Mouse (Mus musculus): ENCODE measurements around the gene Arsb. TPM values are rescaled to one million over a fixed set of nuclear protein-coding genes. Genes with fewer than 3 reads are reported as not detected.

Arsb gene
- polyA plus RNA-seq, 1 experiment from 2014 or later, result 4.5 TPM

GRCm38 (mm10) chr13:93909847-93910246, 138.4 kb downstream of the Arsb start:
- no peak for DNase-seq (ENCODE audit: low spot score)
- Histone ChIP-seq H3K9me3 (replicated peaks) (no peaks in the 10 kb centered on the region), H3K27me3 (ENCODE audit: low read depth, poor library complexity, severe bottlenecking) (no peaks in the 10 kb centered on the region), H3K36me3 (no peaks in the 10 kb centered on the region), H3K27ac (replicated peaks) (no peak overlapping the region), H3K4me3 (no peak overlapping the region), H3K4me1 (peaks cover 2% of the 10 kb centered on the region; the same call in 1 of the 2 replicates)
- WGBS, result 69% methylated on average over 5 of the region's 5 CpGs

GRCm38 (mm10) chr13:93911037-93911436, 139.6 kb downstream of the Arsb start:
- Histone ChIP-seq H3K4me3 (no peak overlapping the region), H3K4me1 (peaks cover 10% of the 10 kb centered on the region), H3K9me3 (replicated peaks) (no peaks in the 10 kb centered on the region), H3K27ac (replicated peaks) (peak overlapping the region; percentile 23; the same call in 1 of the 2 replicates), H3K36me3 (no peaks in the 10 kb centered on the region), H3K27me3 (ENCODE audit: low read depth, poor library complexity, severe bottlenecking) (no peaks in the 10 kb centered on the region)
- WGBS, result 63% methylated on average over 7 of the region's 7 CpGs
- no peak for DNase-seq (ENCODE audit: low spot score)

GRCm38 (mm10) chr13:93912326-93912915, 141.0 kb downstream of the Arsb start:
- WGBS, result 81% methylated on average over 5 of the region's 5 CpGs
- no peaks in the 10 kb centered on the region for H3K36me3 ChIP-seq
- H3K4me3 ChIP-seq, result no peak overlapping the region
- peaks cover 14% of the 10 kb centered on the region for H3K4me1 ChIP-seq
- DNase-seq (ENCODE audit: low spot score), result no peak
- no peaks in the 10 kb centered on the region for H3K9me3 ChIP-seq (replicated peaks)
- H3K27me3 ChIP-seq (ENCODE audit: low read depth, poor library complexity, severe bottlenecking), result no peaks in the 10 kb centered on the region
- no peak overlapping the region for H3K27ac ChIP-seq (replicated peaks)

GRCm38 (mm10) chr13:93914206-93914605, 142.8 kb downstream of the Arsb start:
- no peaks in the 10 kb centered on the region for H3K27me3 ChIP-seq (ENCODE audit: low read depth, poor library complexity, severe bottlenecking)
- peaks cover 28% of the 10 kb centered on the region for H3K4me1 ChIP-seq
- no peak for DNase-seq (ENCODE audit: low spot score)
- no peaks in the 10 kb centered on the region for H3K36me3 ChIP-seq
- no peak overlapping the region for H3K27ac ChIP-seq (replicated peaks)
- no peak overlapping the region for H3K4me3 ChIP-seq
- no peaks in the 10 kb centered on the region for H3K9me3 ChIP-seq (replicated peaks)
- 89% methylated on average over 3 of the region's 3 CpGs for WGBS

- DNase-seq (ENCODE audit: low spot score), result no peak
- Histone ChIP-seq H3K27me3 (ENCODE audit: low read depth, poor library complexity, severe bottlenecking) (no peaks in the 10 kb centered on the region), H3K4me3 (no peak overlapping the region), H3K36me3 (no peaks in the 10 kb centered on the region), H3K9me3 (replicated peaks) (no peaks in the 10 kb centered on the region), H3K4me1 (peaks cover 28% of the 10 kb centered on the region), H3K27ac (replicated peaks) (peak overlapping the region; percentile 3; the same call in 1 of the 2 replicates)
- 62% methylated on average over 16 of the region's 16 CpGs for WGBS
These were observed 144.5 kb downstream of the Arsb start for GRCm38 (mm10) chr13:93915641-93916570.

GRCm38 (mm10) chr13:93919536-93919935, 148.1 kb downstream of the Arsb start:
- no peak for DNase-seq (ENCODE audit: low spot score)
- no peak overlapping the region for H3K27ac ChIP-seq (replicated peaks)
- no peaks in the 10 kb centered on the region for H3K27me3 ChIP-seq (ENCODE audit: low read depth, poor library complexity, severe bottlenecking)
- H3K9me3 ChIP-seq (replicated peaks), result no peaks in the 10 kb centered on the region
- 68% methylated on average over 3 of the region's 3 CpGs for WGBS
- no peak overlapping the region for H3K4me3 ChIP-seq
- H3K4me1 ChIP-seq, result peaks cover 31% of the 10 kb centered on the region
- no peaks in the 10 kb centered on the region for H3K36me3 ChIP-seq

- no peak for DNase-seq (ENCODE audit: low spot score)
- WGBS, result 75% methylated on average over 8 of the region's 8 CpGs
- Histone ChIP-seq H3K4me1 (peaks cover 38% of the 10 kb centered on the region), H3K4me3 (no peak overlapping the region), H3K36me3 (no peaks in the 10 kb centered on the region), H3K27ac (replicated peaks) (no peak overlapping the region), H3K27me3 (ENCODE audit: low read depth, poor library complexity, severe bottlenecking) (no peaks in the 10 kb centered on the region), H3K9me3 (replicated peaks) (no peaks in the 10 kb centered on the region)
These were observed 148.8 kb downstream of the Arsb start for GRCm38 (mm10) chr13:93920080-93920785.

GRCm38 (mm10) chr13:93920786-93921300, 149.4 kb downstream of the Arsb start:
- H3K4me1 ChIP-seq, result peaks cover 34% of the 10 kb centered on the region
- no peaks in the 10 kb centered on the region for H3K9me3 ChIP-seq (replicated peaks)
- H3K27ac ChIP-seq (replicated peaks), result no peak overlapping the region
- H3K4me3 ChIP-seq, result no peak overlapping the region
- 83% methylated on average over 4 of the region's 4 CpGs for WGBS
- H3K36me3 ChIP-seq, result no peaks in the 10 kb centered on the region
- no peak for DNase-seq (ENCODE audit: low spot score)
- H3K27me3 ChIP-seq (ENCODE audit: low read depth, poor library complexity, severe bottlenecking), result no peaks in the 10 kb centered on the region

- Histone ChIP-seq H3K36me3 (no peaks in the 10 kb centered on the region), H3K4me1 (peaks cover 28% of the 10 kb centered on the region), H3K9me3 (replicated peaks) (no peaks in the 10 kb centered on the region), H3K4me3 (no peak overlapping the region), H3K27me3 (ENCODE audit: low read depth, poor library complexity, severe bottlenecking) (no peaks in the 10 kb centered on the region), H3K27ac (replicated peaks) (no peak overlapping the region)
- DNase-seq (ENCODE audit: low spot score), result no peak
- WGBS, result 83% methylated on average over 5 of the region's 5 CpGs
These were observed 150.6 kb downstream of the Arsb start for GRCm38 (mm10) chr13:93921831-93922565.

GRCm38 (mm10) chr13:93922566-93922910, 151.1 kb downstream of the Arsb start:
- no peak overlapping the region for H3K27ac ChIP-seq (replicated peaks)
- H3K4me1 ChIP-seq, result peaks cover 27% of the 10 kb centered on the region
- WGBS, result 92% methylated on average over 7 of the region's 7 CpGs
- H3K36me3 ChIP-seq, result no peaks in the 10 kb centered on the region
- no peaks in the 10 kb centered on the region for H3K27me3 ChIP-seq (ENCODE audit: low read depth, poor library complexity, severe bottlenecking)
- no peaks in the 10 kb centered on the region for H3K9me3 ChIP-seq (replicated peaks)
- H3K4me3 ChIP-seq, result no peak overlapping the region
- no peak for DNase-seq (ENCODE audit: low spot score)

- Histone ChIP-seq H3K36me3 (no peaks in the 10 kb centered on the region), H3K9me3 (replicated peaks) (no peaks in the 10 kb centered on the region), H3K4me1 (peaks cover 14% of the 10 kb centered on the region), H3K27me3 (ENCODE audit: low read depth, poor library complexity, severe bottlenecking) (no peaks in the 10 kb centered on the region), H3K4me3 (no peak overlapping the region), H3K27ac (replicated peaks) (peak overlapping the region; percentile 38; the same call in 1 of the 2 replicates)
- DNase-seq (ENCODE audit: low spot score), result no peak
- 84% methylated on average over 9 of the region's 9 CpGs for WGBS
These were observed 153.5 kb downstream of the Arsb start for GRCm38 (mm10) chr13:93924735-93925432.

All from midbrain, embryonic 10.5 days (tissue).